Mouse (Mus musculus) spleen, adult 2 months (tissue): ENCODE results near the gene Zc3h12b.

Source experiments
- CTCF ChIP-seq: fragments of 200-500 bp; IDR thresholded peaks from 2 replicates; pipeline ENCODE4 v1.5.1; 2011; ENCODE audit warnings: mild to moderate bottlenecking, inconsistent platforms; ENCODE audit not compliant: insufficient read depth, insufficient read length, insufficient replicate concordance; ENCODE audit errors: extremely low read depth
- POLR2A ChIP-seq: fragments of 200-500 bp; IDR thresholded peaks from 2 replicates; pipeline ENCODE4 v1.6.1; 2011; ENCODE audit warnings: low read depth, low read length, inconsistent platforms

- TF ChIP-seq CTCF (no peak), POLR2A (no peak)
Measured at GRCm38 (mm10) chrX:95795881-95796280, 84.4 kb downstream of the Zc3h12b start.
